Comparison of ENCODE assay signal across 8 mouse cellular contexts in the genomic region with DNA sequence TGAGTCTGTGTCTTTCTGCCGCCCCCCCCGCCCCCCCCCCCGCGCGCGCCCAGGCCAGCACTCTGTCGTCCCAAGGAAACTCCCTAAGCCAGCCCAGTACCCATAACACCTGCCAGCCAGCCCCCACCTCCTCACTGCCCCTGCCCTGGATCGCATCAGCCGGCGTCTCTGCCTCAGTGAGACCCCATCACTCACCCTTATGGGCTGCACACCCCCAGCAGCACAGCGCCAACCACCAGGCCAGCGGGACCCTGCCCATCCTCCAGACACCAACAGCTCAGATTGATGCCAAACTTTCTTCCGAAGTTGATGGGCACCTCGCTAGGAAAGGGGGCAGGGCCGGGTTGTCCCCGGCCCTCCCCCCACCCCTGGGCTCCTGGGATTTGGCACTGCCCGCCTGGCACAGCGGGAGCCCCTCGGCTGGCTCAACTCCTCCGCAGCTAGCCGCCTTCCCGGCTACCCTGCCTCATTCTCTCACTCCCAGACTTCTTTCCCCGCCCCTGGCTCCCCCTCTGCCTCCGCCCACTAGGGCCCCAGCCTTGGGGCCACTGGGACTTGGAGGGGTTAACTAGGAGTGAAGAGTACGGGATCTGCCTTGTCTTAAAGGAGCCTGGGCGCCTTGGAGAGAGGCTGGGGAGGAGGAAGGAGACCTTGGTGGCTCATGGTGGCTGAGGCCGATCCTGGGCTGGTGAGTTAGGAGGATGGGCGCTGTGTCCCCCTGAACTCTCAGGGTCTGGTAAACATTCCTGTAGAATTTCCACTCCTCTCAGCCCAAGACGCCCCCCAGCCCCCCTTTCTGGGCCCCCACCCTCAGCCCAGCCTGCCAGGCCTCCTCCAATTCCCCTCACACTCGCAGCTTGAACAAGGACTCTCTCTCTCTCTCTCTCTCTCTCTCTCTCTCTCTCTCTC. TPM values are rescaled to one million over a fixed set of nuclear protein-coding genes. Genes with fewer than 3 reads are reported as not detected.
DNase-seq lines count a peak whose midpoint lies in the region; ATAC-seq and TF ChIP-seq lines count a peak whose summit lies in the region.

A gene (minus strand): TSS at position 486 of the 909 bp plus-strand sequence.

- H3K4me3 ChIP-seq in C2C12 (ENCODE audit: insufficient read depth, poor library complexity, severe bottlenecking): peak within 1 kb of the TSS; percentile 65
- peak within 1 kb of the TSS; percentile 29 for H3K4me3 ChIP-seq in erythroblast, embryonic 14.5 days (replicated peaks)
- peak within 1 kb of the TSS; percentile 68 for H3K4me3 ChIP-seq in heart, embryonic 10.5 days
- peak within 1 kb of the TSS; percentile 68 for H3K4me3 ChIP-seq in limb, embryonic 15.5 days
- H3K4me3 ChIP-seq in midbrain, embryonic 15.5 days: peak within 1 kb of the TSS; percentile 37

- H3K9ac ChIP-seq in limb, embryonic 15.5 days: peak within 1 kb of the TSS; percentile 74
- peak within 1 kb of the TSS; percentile 30 for H3K9ac ChIP-seq in midbrain, embryonic 15.5 days

- H3K4me2 ChIP-seq in limb, embryonic 15.5 days: peak within 1 kb of the TSS; percentile 76
- peak within 1 kb of the TSS; percentile 67 for H3K4me2 ChIP-seq in midbrain, embryonic 15.5 days

- ATAC-seq in limb, embryonic 15.5 days (ENCODE audit: insufficient number of reproducible peaks, low FRiP score, low TSS enrichment, low read depth): peak; percentile 91
- peak; percentile 75 for ATAC-seq in midbrain, embryonic 15.5 days (replicated peaks)

- no peaks in the 10 kb centered on the region for H3K27me3 ChIP-seq in C2C12 (ENCODE audit: control insufficient read depth, insufficient read depth, insufficient read length)
- H3K27me3 ChIP-seq in erythroblast, embryonic 14.5 days (ENCODE audit: control insufficient read depth): peaks cover 10% of the 10 kb centered on the region
- no peaks in the 10 kb centered on the region; the same call in 1 of the 2 replicates for H3K27me3 ChIP-seq in heart, embryonic 10.5 days (ENCODE audit: insufficient read depth, poor library complexity, severe bottlenecking)
- no peaks in the 10 kb centered on the region for H3K27me3 ChIP-seq in limb, embryonic 15.5 days
- no peaks in the 10 kb centered on the region; the same call in 1 of the 2 replicates for H3K27me3 ChIP-seq in midbrain, embryonic 15.5 days (replicated peaks)

- peaks cover 68% of the 10 kb centered on the region for H3K79me2 ChIP-seq in C2C12 (ENCODE audit: control insufficient read depth, insufficient read depth)

- H3K4me1 ChIP-seq in erythroblast, embryonic 14.5 days (ENCODE audit: control insufficient read depth): no peaks in the 10 kb centered on the region
- H3K4me1 ChIP-seq in heart, embryonic 10.5 days: peaks cover 43% of the 10 kb centered on the region
- H3K4me1 ChIP-seq in limb, embryonic 15.5 days: peaks cover 39% of the 10 kb centered on the region
- H3K4me1 ChIP-seq in midbrain, embryonic 15.5 days: peaks cover 10% of the 10 kb centered on the region

- peak within 1 kb of the TSS; percentile 89 for H3ac ChIP-seq in C2C12 (ENCODE audit: control insufficient read depth, insufficient read length, low read depth)

- peaks cover 38% of the 10 kb centered on the region for H3K79me3 ChIP-seq in C2C12 (ENCODE audit: low read depth)

- peak in 1 of 2 experiments; percentile 32 for DNase-seq in adrenal gland, postnatal 4 days (ENCODE audit: low spot score in 2 of 2)
- peak; percentile 83 for DNase-seq in heart, embryonic 10.5 days (ENCODE audit: low spot score)
- peak; percentile 46 for DNase-seq in kidney, adult 9 months
- DNase-seq in testis, postnatal 10 days (ENCODE audit: low spot score): peak; percentile 89

- no peaks in the 10 kb centered on the region for H3K9me3 ChIP-seq in erythroblast, embryonic 14.5 days (ENCODE audit: control insufficient read depth, low read length)
- no peaks in the 10 kb centered on the region for H3K9me3 ChIP-seq in heart, embryonic 10.5 days
- H3K9me3 ChIP-seq in limb, embryonic 15.5 days: no peaks in the 10 kb centered on the region
- H3K9me3 ChIP-seq in midbrain, embryonic 15.5 days: no peaks in the 10 kb centered on the region

- under 1% methylated on average over 26 of the region's 30 CpGs for WGBS in heart, embryonic 10.5 days
- 1% methylated on average over 25 of the region's 30 CpGs for WGBS in limb, embryonic 15.5 days
- WGBS in midbrain, embryonic 15.5 days: 2% methylated on average over 24 of the region's 30 CpGs

- peaks cover 20% of the 10 kb centered on the region for H3K36me3 ChIP-seq in C2C12 (ENCODE audit: control insufficient read depth, insufficient read depth)
- H3K36me3 ChIP-seq in erythroblast, embryonic 14.5 days (ENCODE audit: control insufficient read depth): no peaks in the 10 kb centered on the region
- H3K36me3 ChIP-seq in heart, embryonic 10.5 days: peaks cover 10% of the 10 kb centered on the region; the same call in 1 of the 2 replicates
- H3K36me3 ChIP-seq in limb, embryonic 15.5 days: peaks cover 10% of the 10 kb centered on the region; the same call in 1 of the 2 replicates
- H3K36me3 ChIP-seq in midbrain, embryonic 15.5 days (replicated peaks): no peaks in the 10 kb centered on the region

- peak within 1 kb of the TSS; percentile 86 for H3K27ac ChIP-seq in heart, embryonic 10.5 days
- peak within 1 kb of the TSS; percentile 86 for H3K27ac ChIP-seq in limb, embryonic 15.5 days
- H3K27ac ChIP-seq in midbrain, embryonic 15.5 days: peak within 1 kb of the TSS; percentile 43; the same call in 1 of the 2 replicates

- TF ChIP-seq CTCF in C2C12 (IDR thresholded peaks at IDR 0.05; ENCODE audit: control insufficient read depth, insufficient read depth, insufficient read length): no peak

TF ChIP-seq in C2C12, 6 proteins besides CTCF, POLR2A, EP300 and RAD21:
- no peak for TF ChIP-seq MYOG (IDR thresholded peaks at IDR 0.05; ENCODE audit: control insufficient read depth, extremely low read depth, insufficient read length)
- TF ChIP-seq FOSL1 (IDR thresholded peaks at IDR 0.05; ENCODE audit: insufficient read depth, low read length, poor library complexity, severe bottlenecking): no peak
- TF ChIP-seq CEBPB (IDR thresholded peaks at IDR 0.05; ENCODE audit: low read depth): no peak
- no peak for TF ChIP-seq USF1 (IDR thresholded peaks at IDR 0.05; ENCODE audit: low read depth)
- no peak for TF ChIP-seq MAX (IDR thresholded peaks at IDR 0.05)
- TF ChIP-seq MYOD1 (IDR thresholded peaks at IDR 0.05; ENCODE audit: control insufficient read depth, insufficient read length, low read depth): no peak

RNA-seq across cellular contexts. Expression of the gene that starts here (rescaled TPM):
- 270 TPM for polyA plus RNA-seq in C2C12 (2012; fragmentation: generic; extraction: Trizol)
- total RNA-seq in adrenal gland, postnatal 4 days (2021): 100 to 1,000 TPM; 100 to 102 TPM
- 0.26 and 0.61 TPM in 2 replicates for polyA plus RNA-seq in erythroblast, embryonic 14.5 days (2012)
- 53.3 and 54.3 TPM in 2 replicates for polyA plus RNA-seq in heart, embryonic 10.5 days (2016; fragmentation: Nextera tagmentation; extraction: Ambion mirVana)
- 131 and 133 TPM in 2 replicates for polyA plus RNA-seq in limb, embryonic 15.5 days (2015; fragmentation: Nextera tagmentation; extraction: Ambion mirVana)
- polyA plus RNA-seq in midbrain, embryonic 15.5 days (2015; fragmentation: Nextera tagmentation; extraction: Ambion mirVana): 20.2 and 22.2 TPM in 2 replicates

Comparison
In these comparisons a context has a peak if more than half of its experiments do, and no peak if none do; other contexts are left out.
1. RNA of the gene that starts here (polyA plus RNA-seq): 270 TPM in C2C12 (single experiment), 131 to 133 TPM in limb, embryonic 15.5 days, 53.3 to 54.3 TPM in heart, embryonic 10.5 days and 20.2 to 22.2 TPM in midbrain, embryonic 15.5 days; 0.26 to 0.61 TPM in erythroblast, embryonic 14.5 days; every median in the first group is over 10 times any median in the second.
2. Peak in every context shown above with its lines, with median percentiles within 50 percentile points of each other: H3K4me3 ChIP-seq and H3K27ac ChIP-seq.